Mouse (Mus musculus) spleen, adult 2 months (tissue): ENCODE measurements around the gene Mapre3.

Experiments used
- CTCF ChIP-seq: fragments of 200-500 bp; IDR thresholded peaks from 2 replicates; pipeline ENCODE4 v1.5.1; 2011; ENCODE audit warnings: mild to moderate bottlenecking, inconsistent platforms; ENCODE audit not compliant: insufficient read depth, insufficient read length, insufficient replicate concordance; ENCODE audit errors: extremely low read depth
- POLR2A ChIP-seq: fragments of 200-500 bp; IDR thresholded peaks from 2 replicates; pipeline ENCODE4 v1.6.1; 2011; ENCODE audit warnings: low read depth, low read length, inconsistent platforms

DNA sequence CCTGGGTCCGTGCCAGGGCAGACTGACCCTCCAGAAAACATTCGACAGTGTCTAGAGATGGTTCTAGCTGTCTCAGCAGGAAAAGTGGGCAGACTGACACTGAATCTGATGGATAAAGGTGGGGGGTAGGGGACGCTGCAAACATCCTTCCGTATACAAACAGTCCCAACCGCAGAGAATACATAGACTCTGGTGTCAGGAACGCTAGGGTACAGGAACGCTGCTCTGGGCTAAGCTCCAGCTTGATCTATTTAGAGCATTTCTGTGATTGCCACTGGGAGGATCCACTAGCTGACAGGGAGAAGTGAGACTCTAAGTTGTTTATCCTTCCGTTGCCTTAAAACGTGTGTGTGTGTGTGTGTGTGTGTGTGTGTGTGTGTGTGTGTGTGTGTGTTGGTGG, 33.7 kb upstream of the Mapre3 start:
- TF ChIP-seq CTCF (no peak), POLR2A (no peak)
